Mouse (Mus musculus) left cerebral cortex, postnatal 25 days (tissue): ENCODE measurements around the gene Prss38. TPM values are rescaled to one million over a fixed set of nuclear protein-coding genes. Genes with fewer than 3 reads are reported as not detected.
A peak's percentile ranks its signal among the peaks of the same experiment; 100 is the strongest.

Source experiments
- DNase-seq, 2 experiments: peaks; one replicate each; pipeline ENCODE4 v3.0.0; 2022; ENCODE audit warnings: low spot score in 2 of 2, mixed read lengths in 1 of 2
- intact Hi-C: fragments of 180-260 bp; cut with DNase I; formaldehyde crosslinking; loops from one replicate; pipeline ENCODE4 v1.15.1; 2025
- microRNA-seq, 2 experiments: library from miRNA; unstranded; fragments of <30 nt; microRNA quantifications; one replicate each; pipeline ENCODE4 v1.2.0; 2022
- total RNA-seq, 2 experiments: library from RNA; stranded (reverse); gene quantifications; 2 replicates each; pipeline ENCODE4 v1.2.3; 2021

Gene Prss38
- total RNA-seq, 2 experiments from 2014 or later: not detected

DNA sequence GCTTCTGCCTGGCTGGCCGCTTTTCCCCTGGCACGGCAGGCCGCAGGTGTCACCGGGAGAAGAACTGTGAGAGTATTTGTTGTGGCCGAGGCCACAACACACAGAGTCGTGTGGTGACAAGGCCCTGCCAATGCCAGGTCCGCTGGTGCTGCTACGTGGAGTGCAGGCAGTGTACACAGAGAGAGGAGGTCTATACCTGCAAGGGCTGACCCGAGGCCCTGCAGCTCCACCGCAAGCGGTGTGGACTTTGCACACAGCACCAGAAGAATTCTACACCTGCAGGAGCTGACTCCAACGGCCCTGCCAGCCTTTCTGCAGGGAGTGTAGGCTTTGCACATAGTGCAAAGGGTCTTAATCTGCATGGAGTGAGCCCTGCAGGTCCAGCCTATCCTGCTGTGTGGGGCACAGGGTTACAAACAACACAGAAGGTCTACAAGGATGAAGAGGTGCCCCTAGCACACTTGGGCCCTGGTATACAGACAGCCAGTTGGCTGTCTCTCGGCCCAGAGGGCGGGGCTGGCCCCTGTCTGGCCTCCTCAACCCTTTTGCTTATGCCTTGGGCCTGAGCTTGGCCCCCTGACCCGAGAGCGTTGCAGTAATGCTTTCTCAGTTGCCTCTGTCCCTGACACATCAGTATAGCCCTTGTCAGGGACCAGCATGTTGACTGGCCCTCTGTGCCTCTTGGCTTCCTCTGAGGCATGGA, 44.1 kb downstream of the Prss38 start:
- intact Hi-C loops: no loop called here
- DNase-seq: no peak

DNA sequence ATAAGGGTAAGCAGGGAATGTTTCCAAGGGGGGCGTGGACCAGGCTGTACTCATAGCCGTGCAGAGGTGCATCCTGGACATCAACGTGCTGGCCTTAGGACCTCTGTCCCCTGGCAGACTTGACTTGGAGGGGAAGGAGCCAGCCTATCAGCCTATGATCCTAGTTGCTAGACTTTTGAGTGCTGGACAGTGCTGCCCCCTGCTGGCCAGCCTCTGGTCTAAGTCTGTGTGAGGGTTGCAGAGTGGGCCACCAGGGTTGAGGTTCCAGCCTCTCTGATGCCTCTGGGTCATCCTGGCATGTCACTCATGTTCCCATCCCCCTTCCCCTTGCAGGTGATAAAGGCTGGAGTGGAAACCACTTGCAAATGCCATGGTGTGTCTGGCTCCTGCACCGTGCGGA, 44.9 kb downstream of the Prss38 start:
- DNase-seq: peak; percentile 62 to 71
- intact Hi-C loops: loop anchor here (1.0 kb wide), 1 partner anchor 23 kb away; no protein-coding TSS in a partner anchor

DNA sequence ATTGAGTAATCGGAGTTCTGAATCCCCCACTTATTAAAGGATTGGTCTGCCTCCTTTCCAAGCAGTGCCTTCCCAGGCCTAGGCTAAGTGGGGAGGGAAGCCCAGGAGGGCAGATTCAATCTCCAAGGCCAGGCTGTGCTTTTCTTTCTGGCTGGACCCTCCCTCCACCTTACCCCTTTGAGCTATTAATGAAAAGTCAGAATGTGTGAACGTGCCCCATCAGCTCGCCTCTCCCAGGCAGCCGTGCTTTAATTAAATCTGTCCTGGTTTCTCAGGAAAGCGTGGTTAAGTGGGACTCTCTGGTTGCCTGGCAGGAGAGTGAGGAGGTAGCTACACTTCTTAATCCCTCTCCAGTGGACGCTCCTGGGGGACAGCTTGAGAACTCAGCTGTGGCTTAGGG, 45.8 kb downstream of the Prss38 start:
- peak in 1 of 2 experiments; percentile 71 for DNase-seq
- intact Hi-C loops: loop anchor here (1.0 kb wide), 1 partner anchor 22 kb away; no protein-coding TSS in a partner anchor

DNA sequence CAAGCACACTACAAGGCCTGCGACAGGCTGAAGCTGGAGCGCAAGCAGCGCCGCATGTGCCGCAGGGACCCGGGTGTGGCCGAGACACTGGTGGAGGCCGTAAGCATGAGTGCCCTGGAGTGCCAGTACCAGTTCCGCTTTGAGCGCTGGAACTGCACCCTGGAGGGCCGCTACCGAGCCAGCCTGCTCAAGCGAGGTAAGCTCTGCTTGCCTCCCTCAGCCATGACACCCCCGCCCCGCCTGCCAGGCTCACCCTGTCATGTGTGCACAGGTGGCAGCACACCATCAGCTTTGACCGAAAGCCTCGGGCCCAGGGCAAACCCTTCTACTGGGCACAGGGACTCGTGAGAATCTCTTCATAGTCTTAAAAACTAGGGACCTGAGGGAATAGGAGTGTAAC, 47.8 kb downstream of the Prss38 start:
- intact Hi-C loops: no loop called here
- DNase-seq: no peak

DNA sequence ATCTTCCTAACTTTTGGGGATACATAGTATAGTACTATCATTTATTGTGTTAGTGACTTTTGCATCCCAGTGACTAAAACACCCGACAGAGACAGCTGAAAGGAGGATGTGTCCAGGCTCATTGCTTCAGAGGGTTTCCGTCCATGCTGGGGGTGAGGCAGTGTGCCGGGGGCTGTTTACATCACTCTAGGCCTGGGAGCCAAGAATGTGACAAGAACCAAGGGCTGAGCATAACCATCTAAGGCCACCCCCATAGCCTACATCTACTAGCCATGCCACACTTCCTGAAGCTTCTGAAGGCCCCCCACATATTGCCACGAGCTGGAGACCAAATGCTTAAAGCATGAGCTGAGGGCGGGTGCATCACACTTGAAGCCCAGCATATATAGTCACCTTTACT, 50.7 kb downstream of the Prss38 start:
- intact Hi-C loops: no loop called here

DNA sequence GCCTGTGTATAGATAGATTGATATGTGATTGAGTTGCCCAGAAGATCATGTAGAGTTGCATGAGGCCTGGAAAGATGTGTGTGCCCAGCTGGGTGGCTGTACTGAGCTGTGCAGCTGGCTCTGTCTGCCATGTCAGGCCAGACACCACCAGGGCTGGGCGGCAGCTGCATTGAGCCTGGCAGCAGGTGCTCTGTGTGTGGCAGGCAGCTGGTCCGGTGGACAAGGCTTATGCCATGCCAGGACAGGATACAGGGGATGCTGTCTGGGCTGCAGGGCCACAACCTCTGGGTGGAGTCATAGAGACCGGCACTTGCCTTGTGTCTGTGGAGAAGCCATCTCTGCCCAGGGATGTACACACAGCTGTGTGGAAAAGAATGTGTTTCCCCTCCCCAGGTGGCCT, 52.5 kb downstream of the Prss38 start:
- no peak for DNase-seq
- intact Hi-C loops: no loop called here

More for the DNA sequence above, 50.7 kb downstream of the Prss38 start:
- no peak for DNase-seq

Small RNAs within 50 kb of the gene (microRNA-seq; reads per million reads assigned to microRNA genes)
- 0 reads per million in 2 experiments for gene Gm24756

Other genes with a start within 250 kb of the Prss38 start
- 1 to 10 TPM; 1.2 to 1.5 TPM for gene Obscn, start 239.3 kb downstream of the Prss38 start, total RNA-seq
- gene Iba57, start 211.9 kb downstream of the Prss38 start, total RNA-seq: 1 to 10 TPM; 7.1 to 8.8 TPM
- gene Gjc2, start 192.4 kb downstream of the Prss38 start, total RNA-seq: 10 to 100 TPM in 1 of 2 experiments, 1 to 10 TPM in 1; 9.8 to 12.2 TPM
- 100 to 1,000 TPM; 124 to 134 TPM for gene Guk1, start 183.4 kb downstream of the Prss38 start, total RNA-seq
- gene Mrpl55, start 173.2 kb downstream of the Prss38 start, total RNA-seq: 10 to 100 TPM; 35.4 to 38.6 TPM
- 10 to 100 TPM; 20.6 to 21.3 TPM for gene 2310033P09Rik, start 167.3 kb downstream of the Prss38 start, total RNA-seq
- 100 to 1,000 TPM; 414 to 438 TPM for gene Arf1, start 147.4 kb downstream of the Prss38 start, total RNA-seq
- not detected for gene Wnt3a, start 84.9 kb downstream of the Prss38 start, total RNA-seq
- 10 to 100 TPM; 17.0 to 18.7 TPM for gene Wnt9a, start 68.7 kb downstream of the Prss38 start, total RNA-seq
- gene Jmjd4, start 74.4 kb upstream of the Prss38 start, total RNA-seq: 10 to 100 TPM; 28.4 to 28.9 TPM
- 100 to 1,000 TPM; 384 to 420 TPM for gene Snap47, start 75.5 kb upstream of the Prss38 start, total RNA-seq
- gene Zfp867, start 96.8 kb upstream of the Prss38 start, total RNA-seq: 1 to 10 TPM; 3.3 to 3.7 TPM
- gene Zkscan17, start 151.1 kb upstream of the Prss38 start, total RNA-seq: 1 to 10 TPM; 8.8 to 9.5 TPM
- under 1 TPM; 0.85 to 0.87 TPM for gene Nlrp3, start 165.9 kb upstream of the Prss38 start, total RNA-seq
- not detected for gene Olfr222, start 200.6 kb upstream of the Prss38 start, total RNA-seq
- gene Olfr223, start 217.6 kb upstream of the Prss38 start, total RNA-seq: not detected